Mouse (Mus musculus) neural tube, embryonic 14.5 days (tissue): ENCODE measurements at regions not wholly inside any gene's neighbourhood (a gene's known extent, or its start where the extent isn't known, plus 50 kb on each side); places are given as distances from the start of the nearest gene placed in this dataset.

Experiments used
- ATAC-seq: fragments of 200-750 bp; cut with Nextera tagmentation; 2 replicates; pipeline ENCODE4 v1.8.0; 2017; ENCODE audit warnings: low read depth, mild to moderate bottlenecking, moderate TSS enrichment, moderate library complexity
- H3K27ac ChIP-seq: fragments of 300-500 bp; sonication (generic); 2 replicates; pipeline ENCODE4 v1.5.1; 2014; ENCODE audit warnings: low read depth, mild to moderate bottlenecking, control low read depth, low read length, moderate library complexity, mixed read lengths
- H3K27me3 ChIP-seq: fragments of 300-500 bp; sonication (generic); 2 replicates; pipeline ENCODE4 v1.6.1; 2014; ENCODE audit warnings: low read length; ENCODE audit not compliant: control insufficient read depth, insufficient read depth
- H3K36me3 ChIP-seq: fragments of 300-500 bp; sonication (generic); 2 replicates; pipeline ENCODE4 v1.6.1; 2014; ENCODE audit warnings: low read length, mixed read lengths; ENCODE audit not compliant: control insufficient read depth, insufficient read depth
- H3K4me1 ChIP-seq: fragments of 300-500 bp; sonication (generic); 2 replicates; pipeline ENCODE4 v1.6.1; 2014; ENCODE audit warnings: low read length; ENCODE audit not compliant: control insufficient read depth, insufficient read depth
- H3K4me2 ChIP-seq: fragments of 300-500 bp; sonication (generic); 2 replicates; pipeline ENCODE4 v1.6.1; 2014; ENCODE audit warnings: mild to moderate bottlenecking, low read depth, low read length, control low read depth
- H3K4me3 ChIP-seq: fragments of 300-500 bp; sonication (generic); 2 replicates; pipeline ENCODE4 v1.5.1; 2014; ENCODE audit warnings: low read depth, low read length, control low read depth, mixed read lengths
- H3K9ac ChIP-seq: fragments of 300-500 bp; sonication (generic); replicated peaks from 2 replicates; pipeline ENCODE4 v1.6.1; 2014; ENCODE audit warnings: low read depth, mild to moderate bottlenecking, control low read depth, low read length, mixed read lengths
- H3K9me3 ChIP-seq: fragments of 300-500 bp; sonication (generic); 2 replicates; pipeline ENCODE4 v1.6.1; 2016; ENCODE audit warnings: low read length; ENCODE audit not compliant: control insufficient read depth
- WGBS: fragments of 180-500 bp; shearing (Covaris S2); extraction: QIAGEN DNeasy Blood & Tissue Kit; methylation state at CpG from one replicate; pipeline ENCODE4 v1.1.7; 2014; 5-methylcytosine and 5-hydroxymethylcytosine counted together

GRCm38 (mm10) chr13:73159865-73160264, 100.4 kb upstream of the Irx4 start:
- H3K4me3 ChIP-seq: peak overlapping the region; percentile 25; the same call in 1 of the 2 replicates
- no peaks in the 10 kb centered on the region for H3K36me3 ChIP-seq
- H3K4me2 ChIP-seq: peak overlapping the region; percentile 44
- no peaks in the 10 kb centered on the region for H3K9me3 ChIP-seq
- H3K4me1 ChIP-seq: 0 out of 2 replicates have a peak, but pooled peaks cover 3% of the 10 kb centered on the region
- ATAC-seq: peak; percentile 47
- no peak overlapping the region for H3K27ac ChIP-seq
- WGBS: 5% methylated on average over 9 of the region's 9 CpGs
- peak overlapping the region; percentile 4; the same call in 1 of the 2 replicates for H3K9ac ChIP-seq
- no peaks in the 10 kb centered on the region; the same call in 1 of the 2 replicates for H3K27me3 ChIP-seq

GRCm38 (mm10) chr13:73160289-73160688, 100.0 kb upstream of the Irx4 start:
- H3K4me1 ChIP-seq: 0 out of 2 replicates have a peak, but pooled peaks cover 3% of the 10 kb centered on the region
- no peaks in the 10 kb centered on the region for H3K36me3 ChIP-seq
- 2% methylated on average over 22 of the region's 22 CpGs for WGBS
- H3K9me3 ChIP-seq: no peaks in the 10 kb centered on the region
- peak overlapping the region; percentile 4; the same call in 1 of the 2 replicates for H3K9ac ChIP-seq
- no peaks in the 10 kb centered on the region; the same call in 1 of the 2 replicates for H3K27me3 ChIP-seq
- peak overlapping the region; percentile 44 for H3K4me2 ChIP-seq
- H3K27ac ChIP-seq: no peak overlapping the region
- H3K4me3 ChIP-seq: peak overlapping the region; percentile 25
- peak; percentile 97 for ATAC-seq

- H3K9me3 ChIP-seq: no peaks in the 10 kb centered on the region
- no peaks in the 10 kb centered on the region for H3K4me1 ChIP-seq
- ATAC-seq: no peak
- H3K27me3 ChIP-seq: no peaks in the 10 kb centered on the region
- no peak overlapping the region for H3K4me3 ChIP-seq
- H3K27ac ChIP-seq: no peak overlapping the region
- 70% methylated on average over 3 of the region's 3 CpGs for WGBS
- H3K4me2 ChIP-seq: no peak overlapping the region
- H3K36me3 ChIP-seq: no peaks in the 10 kb centered on the region
- H3K9ac ChIP-seq: no peak overlapping the region
Measured at GRCm38 (mm10) chr13:73170301-73170700, 90.0 kb upstream of the Irx4 start.

- H3K4me3 ChIP-seq: no peak overlapping the region
- peak; percentile 51; the same call in 1 of the 2 replicates for ATAC-seq
- 19% methylated on average over 3 of the region's 3 CpGs for WGBS
- H3K27ac ChIP-seq: no peak overlapping the region
- H3K4me1 ChIP-seq: no peaks in the 10 kb centered on the region
- no peaks in the 10 kb centered on the region for H3K27me3 ChIP-seq
- H3K36me3 ChIP-seq: no peaks in the 10 kb centered on the region
- H3K4me2 ChIP-seq: no peak overlapping the region
- H3K9me3 ChIP-seq: no peaks in the 10 kb centered on the region; the same call in 1 of the 2 replicates
- H3K9ac ChIP-seq: no peak overlapping the region
Measured at GRCm38 (mm10) chr13:73207931-73208448, 52.3 kb upstream of the Irx4 start.
